Mouse (Mus musculus): Measurements from ENCODE around the gene Foxp4. TPM values are rescaled to one million over a fixed set of nuclear protein-coding genes. Genes with fewer than 3 reads are reported as not detected.

Gene Foxp4
- polyA plus RNA-seq, 1 experiment = 100 TPM

DNA sequence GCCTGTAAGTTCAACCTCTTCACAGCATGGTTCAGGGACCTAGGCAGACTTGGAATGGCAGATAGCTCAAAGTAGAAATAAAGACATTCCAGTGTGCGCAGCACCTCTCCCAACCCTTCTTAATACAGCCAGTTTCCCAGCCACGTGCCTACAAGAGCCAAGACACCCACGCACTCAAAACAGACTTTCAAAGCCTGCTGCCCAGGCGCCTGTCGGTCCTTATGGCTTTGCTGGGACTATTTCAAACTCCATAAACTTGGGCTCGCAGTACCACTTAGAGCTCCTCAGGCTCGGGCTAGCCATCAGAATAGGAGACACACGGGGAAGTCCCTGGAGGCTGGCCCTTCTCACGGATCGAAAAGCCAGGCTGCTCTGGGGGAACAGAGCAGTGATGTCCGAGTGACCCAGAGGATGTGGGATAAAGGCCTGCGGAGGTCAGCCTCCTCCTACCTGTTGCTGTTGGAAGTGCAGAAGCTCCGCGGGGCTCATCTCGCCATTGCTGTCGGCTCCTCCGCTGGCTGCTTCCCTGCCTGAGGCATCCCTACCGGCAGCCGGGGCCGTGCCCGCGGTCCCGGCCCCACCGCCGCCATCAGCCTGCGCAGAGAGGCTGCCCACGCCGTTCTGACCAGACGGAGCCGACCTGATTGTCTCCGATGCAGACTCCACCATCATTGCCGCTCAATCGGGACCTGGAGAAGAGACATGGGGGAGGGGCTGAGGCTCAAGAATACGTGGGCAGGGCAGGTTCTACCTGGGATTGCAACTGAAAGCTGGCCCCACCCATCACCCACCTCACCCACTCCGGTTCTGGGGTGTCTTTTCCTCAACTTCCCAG lies 20.4 kb downstream of the Foxp4 start:
- Histone ChIP-seq H3K4me3 (replicated peaks; ENCODE audit: extremely low read depth, low read depth, low read length) (no peak overlapping the region), H3K4me1 (ENCODE audit: control insufficient read depth, insufficient read depth, low read length) (peaks cover 6% of the 10 kb centered on the region; the same call in 1 of the 2 replicates)
- 59% methylated on average over 35 of the region's 35 CpGs for WGBS
- TF ChIP-seq CTCF (IDR thresholded peaks at IDR 0.05; ENCODE audit: insufficient read depth, low read length) (no peak), POLR2A (IDR thresholded peaks at IDR 0.05; ENCODE audit: borderline replicate concordance, extremely low read depth, low read depth, low read length) (no peak)
- no peak for DNase-seq

DNA sequence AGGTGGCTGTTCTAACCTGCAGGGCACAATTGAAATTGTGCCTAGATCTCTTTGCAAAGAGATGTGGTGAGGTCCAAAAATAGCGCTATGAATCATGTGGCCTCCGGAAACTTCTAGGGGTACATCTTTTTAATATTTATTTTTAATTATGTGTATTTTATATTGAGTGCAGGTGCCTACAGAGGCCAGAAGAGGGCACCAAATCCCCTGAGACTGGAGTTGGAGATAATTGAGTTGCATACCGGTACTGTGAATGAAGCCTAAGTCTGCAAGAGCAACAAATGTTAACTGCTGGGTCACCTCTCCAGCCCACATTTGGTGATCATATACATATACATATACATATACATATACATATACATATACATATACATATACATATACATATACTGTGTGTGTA lies 22.7 kb downstream of the Foxp4 start:
- Histone ChIP-seq H3K4me3 (replicated peaks; ENCODE audit: extremely low read depth, low read depth, low read length) (no peak overlapping the region), H3K4me1 (ENCODE audit: control insufficient read depth, insufficient read depth, low read length) (peaks cover 10% of the 10 kb centered on the region)
- TF ChIP-seq CTCF (IDR thresholded peaks at IDR 0.05; ENCODE audit: insufficient read depth, low read length) = peak; percentile 28; the same call in 1 of the 2 replicates
- TF ChIP-seq POLR2A (IDR thresholded peaks at IDR 0.05; ENCODE audit: borderline replicate concordance, extremely low read depth, low read depth, low read length) = no peak
- WGBS = 59% methylated on average over 3 of the region's 3 CpGs
- no peak for DNase-seq

DNA sequence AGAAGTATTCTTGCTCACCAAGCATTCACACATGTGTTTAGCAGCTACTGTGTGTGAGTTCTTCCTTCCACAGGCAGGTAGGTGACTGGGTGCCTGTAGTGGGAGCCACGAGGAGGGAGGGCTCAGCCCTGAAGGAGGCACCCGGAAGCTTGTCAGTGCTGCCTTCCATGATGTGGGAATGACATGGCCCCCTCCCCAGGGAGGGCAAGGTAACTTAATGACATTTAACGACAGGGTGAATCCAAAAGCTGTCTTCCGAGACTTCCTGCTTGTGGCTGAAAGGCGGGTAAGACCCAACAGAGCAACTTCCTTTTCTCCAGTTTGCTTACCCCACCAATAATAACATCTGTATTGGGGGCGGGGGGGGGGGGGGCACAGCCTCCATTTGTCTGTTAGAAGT lies 23.7 kb downstream of the Foxp4 start:
- no peak for TF ChIP-seq POLR2A (IDR thresholded peaks at IDR 0.05; ENCODE audit: borderline replicate concordance, extremely low read depth, low read depth, low read length)
- Histone ChIP-seq H3K4me3 (replicated peaks; ENCODE audit: extremely low read depth, low read depth, low read length) (no peak overlapping the region), H3K4me1 (ENCODE audit: control insufficient read depth, insufficient read depth, low read length) (peaks cover 10% of the 10 kb centered on the region)
- no peak for DNase-seq
- 36% methylated on average over 6 of the region's 6 CpGs for WGBS

DNA sequence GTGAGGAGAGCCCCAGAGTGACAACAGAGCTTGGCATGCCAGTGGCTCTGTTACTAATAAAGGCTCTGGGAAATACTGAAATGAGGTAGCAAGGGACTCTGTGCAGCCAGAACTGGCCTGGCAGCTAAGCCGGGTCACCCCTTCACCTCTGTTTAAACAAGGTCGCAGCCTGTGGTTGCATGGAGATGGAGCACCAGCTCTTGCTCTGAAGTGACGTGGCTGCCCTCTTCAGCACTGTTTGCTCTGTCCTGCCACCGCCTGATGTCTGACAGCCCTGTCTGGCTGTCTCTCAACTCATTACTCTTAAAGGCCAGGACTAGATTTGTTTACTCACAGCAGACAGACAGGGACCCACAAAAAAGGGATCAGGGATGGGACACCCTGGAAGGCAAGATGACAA lies 25.3 kb downstream of the Foxp4 start:
- DNase-seq = peak; percentile 70
- Histone ChIP-seq H3K4me1 (ENCODE audit: control insufficient read depth, insufficient read depth, low read length) (peaks cover 10% of the 10 kb centered on the region), H3K4me3 (replicated peaks; ENCODE audit: extremely low read depth, low read depth, low read length) (no peak overlapping the region)
- 45% methylated on average over 4 of the region's 4 CpGs for WGBS
- TF ChIP-seq CTCF (IDR thresholded peaks at IDR 0.05; ENCODE audit: insufficient read depth, low read length) = no peak
- no peak for TF ChIP-seq POLR2A (IDR thresholded peaks at IDR 0.05; ENCODE audit: borderline replicate concordance, extremely low read depth, low read depth, low read length)

DNA sequence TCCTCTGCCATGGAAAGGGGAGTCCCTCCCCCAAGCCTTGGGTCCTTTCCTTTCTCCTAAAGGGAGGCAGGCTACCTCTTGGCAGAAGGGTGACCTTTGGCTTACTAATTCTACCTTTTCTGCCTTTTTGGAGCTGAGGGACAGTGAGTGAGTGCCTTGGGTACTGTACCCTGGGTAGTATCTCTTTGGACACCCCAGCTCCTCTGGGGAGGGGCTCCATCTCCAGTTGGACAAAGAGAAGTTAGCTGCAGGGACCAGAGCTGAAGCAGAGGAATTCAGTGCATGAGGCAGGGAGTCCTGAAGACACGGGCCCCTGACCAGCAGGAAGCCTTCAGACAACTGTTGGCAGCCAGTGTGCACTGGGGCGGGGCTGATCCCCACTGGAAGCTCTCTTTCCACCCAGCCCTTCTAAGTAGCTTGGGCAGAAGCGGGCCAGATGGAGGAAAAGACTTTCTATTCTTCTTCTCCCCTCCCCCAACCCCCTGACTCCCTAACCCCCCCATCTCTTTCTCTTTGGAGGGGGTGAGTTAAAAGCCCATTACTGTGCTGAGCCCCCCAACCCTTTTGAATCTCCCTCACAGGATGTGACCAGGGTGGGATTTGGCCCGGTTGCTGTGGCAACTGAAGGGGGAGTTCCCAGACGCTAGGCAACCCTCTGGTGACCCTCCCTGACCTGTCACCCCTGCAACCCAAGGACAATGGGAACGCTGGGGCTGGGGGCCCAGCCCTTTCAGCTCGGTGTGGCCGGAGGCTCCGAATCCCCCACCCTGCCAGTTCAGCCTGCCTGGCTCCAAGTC lies 26.3 kb downstream of the Foxp4 start:
- no peak for TF ChIP-seq CTCF (IDR thresholded peaks at IDR 0.05; ENCODE audit: insufficient read depth, low read length)
- TF ChIP-seq POLR2A (IDR thresholded peaks at IDR 0.05; ENCODE audit: borderline replicate concordance, extremely low read depth, low read depth, low read length) = no peak
- Histone ChIP-seq H3K4me1 (ENCODE audit: control insufficient read depth, insufficient read depth, low read length) (peaks cover 10% of the 10 kb centered on the region), H3K4me3 (replicated peaks; ENCODE audit: extremely low read depth, low read depth, low read length) (no peak overlapping the region)
- DNase-seq = no peak
- 28% methylated on average over 9 of the region's 9 CpGs for WGBS

DNA sequence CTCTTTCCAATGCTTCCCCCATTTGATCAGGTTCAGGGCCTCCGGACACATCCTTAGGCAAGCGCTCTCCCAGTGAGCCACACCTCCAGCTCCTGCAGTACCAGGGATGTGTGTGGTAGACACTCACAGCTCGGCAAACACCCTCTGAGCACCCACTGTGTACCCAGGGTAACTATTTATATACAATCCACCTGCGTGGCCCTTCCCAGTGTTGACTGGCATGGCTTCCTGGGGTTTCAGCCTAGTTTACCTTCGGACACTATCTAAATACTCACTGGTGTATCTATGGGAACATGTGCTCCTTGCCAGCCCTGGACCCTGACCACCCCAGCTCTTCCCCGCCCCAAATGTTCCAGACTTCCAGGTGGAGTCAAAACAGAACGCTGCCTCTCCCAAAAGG lies 34.7 kb downstream of the Foxp4 start:
- WGBS = 69% methylated on average over 7 of the region's 7 CpGs

DNA sequence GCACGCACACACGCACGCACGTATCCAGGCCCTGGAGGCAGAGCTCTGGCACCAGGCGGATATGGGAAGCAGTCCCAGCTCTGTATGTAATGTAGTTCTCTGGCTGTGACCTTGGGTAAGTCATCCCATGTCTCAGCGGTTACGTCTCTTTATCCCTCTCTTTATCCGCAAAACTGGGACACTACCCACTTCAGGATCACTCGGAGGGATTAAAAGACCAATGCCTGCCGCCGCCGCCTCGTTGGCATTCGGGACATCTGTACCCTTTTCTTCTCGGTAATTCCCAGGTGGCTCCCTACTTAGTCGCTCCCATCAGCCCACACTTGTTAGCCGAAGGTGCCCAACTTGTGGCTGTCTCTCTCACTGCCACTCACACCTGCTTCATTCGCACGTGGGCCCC lies 35.2 kb downstream of the Foxp4 start:
- TF ChIP-seq POLR2A (IDR thresholded peaks at IDR 0.05; ENCODE audit: borderline replicate concordance, extremely low read depth, low read depth, low read length) (no peak), CTCF (IDR thresholded peaks at IDR 0.05; ENCODE audit: insufficient read depth, low read length) (no peak)
- WGBS = 66% methylated on average over 19 of the region's 19 CpGs
- H3K4me1 ChIP-seq (ENCODE audit: control insufficient read depth, insufficient read depth, low read length) = peaks cover 4% of the 10 kb centered on the region; the same call in 1 of the 2 replicates
- no peak for DNase-seq
- H3K4me3 ChIP-seq (replicated peaks; ENCODE audit: extremely low read depth, low read depth, low read length) = no peak overlapping the region

More for the DNA sequence above, 34.7 kb downstream of the Foxp4 start:
- peak; percentile 56 for DNase-seq
- Histone ChIP-seq H3K4me1 (ENCODE audit: control insufficient read depth, insufficient read depth, low read length) (peaks cover 4% of the 10 kb centered on the region; the same call in 1 of the 2 replicates), H3K4me3 (replicated peaks; ENCODE audit: extremely low read depth, low read depth, low read length) (no peak overlapping the region)
- TF ChIP-seq CTCF (IDR thresholded peaks at IDR 0.05; ENCODE audit: insufficient read depth, low read length) = no peak
- TF ChIP-seq POLR2A (IDR thresholded peaks at IDR 0.05; ENCODE audit: borderline replicate concordance, extremely low read depth, low read depth, low read length) = no peak

DNA sequence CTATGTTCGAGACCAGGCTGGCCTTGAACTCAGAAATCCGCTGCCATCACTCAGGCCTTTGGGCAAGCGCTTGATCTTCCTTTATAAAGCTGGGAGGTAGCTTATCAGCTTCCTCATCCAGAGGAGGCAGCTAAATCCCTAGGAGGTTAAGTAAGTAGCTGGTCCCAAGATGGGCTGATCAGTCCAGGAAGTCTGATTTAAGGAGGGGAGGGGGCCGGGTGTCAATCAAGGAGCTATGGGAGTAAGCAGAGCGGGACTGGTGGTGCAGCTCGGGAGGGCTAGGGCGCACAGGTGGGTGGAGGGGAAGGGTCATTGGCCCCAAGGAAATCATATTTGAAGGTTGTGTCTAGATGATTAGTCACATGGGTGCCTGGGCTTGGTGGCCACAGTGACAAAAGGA lies 35.8 kb downstream of the Foxp4 start:
- peaks cover 4% of the 10 kb centered on the region; the same call in 1 of the 2 replicates for H3K4me1 ChIP-seq (ENCODE audit: control insufficient read depth, insufficient read depth, low read length)
- 82% methylated on average over 7 of the region's 7 CpGs for WGBS
- TF ChIP-seq POLR2A (IDR thresholded peaks at IDR 0.05; ENCODE audit: borderline replicate concordance, extremely low read depth, low read depth, low read length) = no peak
- TF ChIP-seq CTCF (IDR thresholded peaks at IDR 0.05; ENCODE audit: insufficient read depth, low read length) = no peak
- no peak for DNase-seq
- H3K4me3 ChIP-seq (replicated peaks; ENCODE audit: extremely low read depth, low read depth, low read length) = no peak overlapping the region

DNA sequence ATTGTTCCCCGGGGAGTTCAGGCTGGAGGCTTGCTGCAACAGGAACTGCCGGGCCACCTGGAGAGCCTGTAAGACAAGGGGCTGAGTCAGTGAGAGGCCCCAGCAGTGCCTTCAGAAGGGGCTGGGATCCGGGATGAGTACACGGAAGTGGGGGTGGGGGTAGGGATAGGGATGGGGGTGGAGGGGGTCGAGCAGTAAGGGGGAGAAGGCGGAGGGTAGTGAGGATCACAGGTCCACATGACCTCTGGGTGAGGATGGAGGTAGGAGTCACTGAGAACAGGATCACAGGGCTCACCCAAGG lies 36.3 kb downstream of the Foxp4 start:
- H3K4me1 ChIP-seq (ENCODE audit: control insufficient read depth, insufficient read depth, low read length) = peaks cover 4% of the 10 kb centered on the region; the same call in 1 of the 2 replicates
- 27% methylated on average over 6 of the region's 6 CpGs for WGBS
- no peak for TF ChIP-seq CTCF (IDR thresholded peaks at IDR 0.05; ENCODE audit: insufficient read depth, low read length)
- no peak for TF ChIP-seq POLR2A (IDR thresholded peaks at IDR 0.05; ENCODE audit: borderline replicate concordance, extremely low read depth, low read depth, low read length)

More for the DNA sequence above, 36.3 kb downstream of the Foxp4 start:
- no peak for DNase-seq
- H3K4me3 ChIP-seq (replicated peaks; ENCODE audit: extremely low read depth, low read depth, low read length) = no peak overlapping the region

Measured in lung, adult 2 months (tissue).